Mouse (Mus musculus) T-helper 1 cell (primary cell): Measurements from ENCODE around the gene Nudt14.

Source experiments
- in situ Hi-C: fragments of 300-600 bp; cut with MboI, MseI; formaldehyde crosslinking; loops from one replicate; pipeline ENCODE4 v1.15.1; 2025; ENCODE audit warnings: high pct_unique_total_duplicates

The Nudt14 gene

GRCm38 (mm10) chr12:112915587-112915986 lies 26.3 kb downstream of the Nudt14 start:
- in situ Hi-C loops: loop anchor here (25.0 kb wide), 1 partner anchor 803 kb away; the partner anchor contains the start of gene Aspg

GRCm38 (mm10) chr12:112914527-112914926 lies 27.4 kb downstream of the Nudt14 start:
- in situ Hi-C loops: loop anchor here (25.0 kb wide), 1 partner anchor 802 kb away; the partner anchor contains the start of gene Aspg

GRCm38 (mm10) chr12:112912951-112913745 lies 28.8 kb downstream of the Nudt14 start:
- in situ Hi-C loops: loop anchor here (25.0 kb wide), 1 partner anchor 801 kb away; the partner anchor contains the start of gene Aspg

- in situ Hi-C loops: loop anchor here (25.0 kb wide), 1 partner anchor 799 kb away; the partner anchor contains the start of gene Aspg
Measured at GRCm38 (mm10) chr12:112911701-112912100, 30.2 kb downstream of the Nudt14 start.

GRCm38 (mm10) chr12:112908991-112909390 lies 32.9 kb downstream of the Nudt14 start:
- in situ Hi-C loops: loop anchor here (25.0 kb wide), 1 partner anchor 797 kb away; the partner anchor contains the start of gene Aspg

GRCm38 (mm10) chr12:112905001-112905400 lies 36.9 kb downstream of the Nudt14 start:
- in situ Hi-C loops: loop anchor here (25.0 kb wide), 1 partner anchor 793 kb away; the partner anchor contains the start of gene Aspg

GRCm38 (mm10) chr12:112903941-112904340 lies 38.0 kb downstream of the Nudt14 start:
- in situ Hi-C loops: loop anchor here (25.0 kb wide), 1 partner anchor 792 kb away; the partner anchor contains the start of gene Aspg

GRCm38 (mm10) chr12:112900641-112901040 lies 41.3 kb downstream of the Nudt14 start:
- in situ Hi-C loops: loop anchor here (25.0 kb wide), 1 partner anchor 788 kb away; the partner anchor contains the start of gene Aspg

GRCm38 (mm10) chr12:112898960-112899359 lies 43.0 kb downstream of the Nudt14 start:
- in situ Hi-C loops: no loop called here

- in situ Hi-C loops: no loop called here
Measured at GRCm38 (mm10) chr12:112898351-112898750, 43.6 kb downstream of the Nudt14 start.

- in situ Hi-C loops: no loop called here
Measured at GRCm38 (mm10) chr12:112897522-112898212, 44.3 kb downstream of the Nudt14 start.

- in situ Hi-C loops: no loop called here
Measured at GRCm38 (mm10) chr12:112894969-112895368, 47.0 kb downstream of the Nudt14 start.

- in situ Hi-C loops: no loop called here
Measured at GRCm38 (mm10) chr12:112894303-112894884, 47.5 kb downstream of the Nudt14 start.

GRCm38 (mm10) chr12:112885465-112885864 lies 56.5 kb downstream of the Nudt14 start:
- in situ Hi-C loops: no loop called here
